Mouse (Mus musculus): ENCODE results near the gene Ngrn.

- TF ChIP-seq CTCF (IDR thresholded peaks at IDR 0.05; ENCODE audit: control insufficient read depth, insufficient read depth, insufficient read length) (no peak), MAX (IDR thresholded peaks at IDR 0.05) (no peak), USF1 (IDR thresholded peaks at IDR 0.05; ENCODE audit: low read depth) (no peak), MYOG (IDR thresholded peaks at IDR 0.05; ENCODE audit: control insufficient read depth, extremely low read depth, insufficient read length) (no peak), MYOD1 (IDR thresholded peaks at IDR 0.05; ENCODE audit: control insufficient read depth, insufficient read length, low read depth) (no peak)
Observed at GRCm38 (mm10) chr7:80284391-80284790, 23.4 kb downstream of the Ngrn start.

Data from C2C12 (cell line).